Mouse (Mus musculus) T-helper 2 cell (primary cell): ENCODE data around the gene Pacrg.

Experiments used
- in situ Hi-C: fragments of 300-600 bp; cut with MboI, MseI; formaldehyde crosslinking; loops from one replicate; pipeline ENCODE4 v1.15.1; 2025; ENCODE audit warnings: high pct_unique_total_duplicates

Gene Pacrg

GRCm38 (mm10) chr17:10497781-10498420 is 342.2 kb downstream of the Pacrg start:
- in situ Hi-C loops: no loop called here

- in situ Hi-C loops: no loop called here
These were observed 344.0 kb downstream of the Pacrg start for GRCm38 (mm10) chr17:10496066-10496465.

DNA sequence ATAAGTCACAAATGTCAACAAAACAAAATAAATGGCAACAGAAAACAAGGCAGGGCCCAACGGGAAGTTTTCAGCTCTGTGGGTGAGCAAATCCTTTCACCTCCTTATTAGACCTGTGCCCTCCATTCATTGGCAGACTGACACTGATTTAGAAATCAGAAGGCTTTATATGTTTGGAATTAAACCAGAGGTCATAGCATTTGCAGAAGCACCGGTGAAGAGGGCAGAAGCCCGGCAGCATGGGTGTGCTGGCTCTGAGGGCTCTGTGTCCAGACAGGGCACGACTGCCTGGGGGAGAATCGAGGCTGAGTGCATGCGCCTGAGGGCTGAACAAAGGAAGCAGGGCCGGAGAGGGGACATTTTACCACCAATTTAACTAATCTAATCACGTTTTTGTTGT is 344.5 kb downstream of the Pacrg start:
- in situ Hi-C loops: no loop called here

- in situ Hi-C loops: no loop called here
These were observed 347.0 kb downstream of the Pacrg start for GRCm38 (mm10) chr17:10493124-10493523.

DNA sequence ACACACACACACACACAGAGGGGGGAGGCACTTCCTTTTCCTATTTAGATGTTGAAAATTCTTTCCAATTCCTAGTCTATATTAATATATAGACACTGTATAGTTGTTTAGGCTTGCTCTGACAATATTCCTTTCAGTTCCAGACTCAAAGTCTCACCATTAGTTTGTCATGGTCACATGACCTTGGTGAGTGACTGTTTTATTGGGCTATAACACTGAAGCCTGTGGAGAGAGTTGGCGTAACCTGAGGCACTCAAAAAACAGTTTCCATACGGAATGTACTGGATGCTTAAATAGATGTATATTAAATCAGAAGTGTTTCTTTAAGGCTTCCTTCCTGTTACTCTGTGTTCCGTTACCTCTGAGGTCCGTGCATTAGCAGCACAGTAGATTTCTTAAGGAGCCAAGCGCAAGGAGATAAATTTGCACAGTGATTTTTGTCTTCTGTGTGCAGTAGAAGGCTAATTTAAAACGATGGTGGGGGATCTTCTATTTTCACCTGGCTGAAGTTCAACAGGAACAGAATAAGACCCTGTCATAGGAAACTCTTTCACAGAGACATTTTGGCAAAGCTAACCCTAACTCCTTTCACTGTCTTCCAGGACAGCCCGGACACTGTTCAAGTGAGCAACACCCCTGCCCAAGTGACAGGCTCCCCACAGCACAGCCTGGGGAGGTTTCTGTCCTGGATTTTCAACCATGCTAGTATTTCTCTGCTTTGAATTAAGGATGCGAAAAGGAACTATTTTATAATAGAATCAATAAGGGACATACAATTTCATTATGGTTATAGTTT is 349.5 kb downstream of the Pacrg start:
- in situ Hi-C loops: no loop called here

DNA sequence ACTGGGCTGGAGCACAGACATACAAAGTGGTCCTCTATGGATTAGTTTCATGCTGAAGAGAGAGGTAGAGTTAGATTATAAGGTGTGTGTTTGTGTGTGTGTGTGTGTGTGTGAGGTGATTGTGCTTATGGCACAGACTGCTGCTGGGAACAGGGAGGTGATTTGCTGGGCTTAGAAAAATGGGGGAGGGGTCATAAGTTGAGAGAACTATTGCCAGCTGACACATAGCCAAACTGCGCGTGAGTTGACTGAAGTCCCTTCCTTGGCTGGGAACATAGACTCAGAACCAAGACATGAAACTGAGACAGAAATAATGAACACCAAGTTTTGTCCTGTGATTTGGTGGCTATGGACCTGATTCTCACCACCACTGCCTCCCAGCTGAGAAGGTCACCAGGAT is 351.2 kb downstream of the Pacrg start:
- in situ Hi-C loops: no loop called here

DNA sequence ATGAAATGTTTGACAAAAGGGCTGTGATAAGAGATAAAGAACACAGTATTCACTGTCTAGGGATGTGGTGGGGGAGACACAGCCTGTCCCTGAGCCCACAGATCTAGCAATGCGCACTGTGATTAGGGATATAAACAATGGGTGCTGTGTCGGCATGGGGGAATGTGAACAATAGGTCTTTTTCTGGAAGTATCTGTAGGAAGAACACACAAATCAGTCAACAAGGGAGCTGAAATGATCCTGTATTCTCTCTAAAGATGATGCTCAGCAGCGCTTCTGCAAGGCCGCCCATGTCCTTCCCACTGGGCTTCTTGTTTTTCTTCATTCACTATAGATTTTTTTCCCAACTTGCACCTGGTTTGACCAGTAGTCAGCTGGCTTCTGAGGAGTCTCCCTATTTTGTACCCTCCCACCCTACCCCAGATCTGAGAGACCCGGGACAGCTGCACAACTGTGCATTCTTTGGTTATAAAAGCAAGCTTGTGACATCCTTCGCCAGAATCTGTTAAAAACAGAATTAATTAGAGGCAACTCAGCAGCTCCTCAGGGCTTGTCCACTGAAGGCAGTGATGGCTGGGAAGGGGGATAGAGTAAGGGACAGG is 356.1 kb downstream of the Pacrg start:
- in situ Hi-C loops: no loop called here

- in situ Hi-C loops: no loop called here
These were observed 359.0 kb downstream of the Pacrg start for GRCm38 (mm10) chr17:10481081-10481480.

DNA sequence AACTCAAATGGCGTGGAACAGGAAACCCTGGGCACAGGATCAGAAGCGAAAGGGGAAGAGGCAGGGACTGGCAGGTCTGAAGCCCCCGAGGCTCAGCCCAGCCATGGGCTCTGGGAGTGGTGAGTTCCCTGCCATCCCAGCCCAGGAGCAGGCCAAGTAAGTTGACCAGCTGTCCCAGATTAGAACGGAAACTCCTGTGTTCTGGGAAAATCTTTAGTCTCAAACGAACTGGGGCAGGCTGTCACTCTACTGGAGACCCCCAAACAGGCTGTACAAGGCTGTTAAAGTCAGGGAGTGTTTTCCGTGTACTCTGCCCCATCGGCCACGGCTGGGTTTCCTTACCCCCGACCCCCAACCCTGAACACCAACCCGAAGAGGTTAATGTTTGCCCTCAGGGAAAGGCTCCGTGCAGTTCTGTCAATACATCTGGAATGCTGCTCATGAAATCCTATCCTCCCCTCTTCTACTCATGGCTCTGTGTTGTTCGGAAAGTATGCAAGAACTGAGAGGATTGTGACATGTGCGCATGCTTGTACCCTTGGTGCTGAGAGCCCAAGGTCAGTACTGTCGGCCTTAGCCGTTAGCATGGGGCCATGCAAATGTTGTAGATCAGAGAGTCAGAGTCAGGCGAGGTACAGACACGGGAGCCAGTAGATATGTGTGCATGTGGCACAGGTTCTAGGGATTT is 360.9 kb downstream of the Pacrg start:
- in situ Hi-C loops: no loop called here

DNA sequence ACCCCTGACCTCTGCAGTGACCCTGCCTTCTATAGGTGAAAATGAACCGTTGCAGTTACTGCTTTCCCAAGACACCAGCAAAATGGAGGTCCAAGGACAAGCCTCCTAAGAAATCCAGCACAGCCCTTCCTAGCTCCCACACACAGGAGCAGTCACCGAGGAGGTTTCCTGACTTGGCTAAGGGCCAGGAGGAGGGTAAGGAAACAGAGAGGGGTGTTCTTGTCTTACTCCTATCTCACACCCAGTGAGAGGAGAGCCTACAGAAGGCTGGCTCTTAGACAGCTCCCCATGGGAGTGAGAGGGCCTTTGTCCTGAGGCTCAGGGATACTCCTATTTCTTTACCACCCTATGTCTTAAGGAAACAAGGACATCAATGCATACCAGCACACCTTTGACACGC is 361.7 kb downstream of the Pacrg start:
- in situ Hi-C loops: no loop called here

GRCm38 (mm10) chr17:10476807-10477206 is 363.3 kb downstream of the Pacrg start:
- in situ Hi-C loops: no loop called here

DNA sequence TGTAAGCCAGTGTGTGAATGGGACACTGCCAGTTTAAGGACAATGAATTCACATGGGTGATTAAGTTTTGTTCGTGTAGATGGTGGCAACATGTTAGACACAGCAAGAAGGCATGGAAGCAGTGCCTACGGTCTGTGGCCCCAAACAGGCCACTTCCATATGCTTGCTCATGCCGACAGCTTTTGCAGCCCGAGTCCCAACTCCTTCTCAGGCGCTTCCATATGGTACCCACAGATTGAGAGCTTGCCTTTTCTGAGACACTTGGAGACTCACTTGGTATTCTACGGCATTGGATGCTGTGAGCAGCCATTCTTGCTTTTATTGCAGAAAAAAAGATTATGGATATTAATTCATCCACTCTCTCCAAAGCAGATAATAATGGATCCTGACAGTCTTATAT is 365.1 kb downstream of the Pacrg start:
- in situ Hi-C loops: no loop called here

DNA sequence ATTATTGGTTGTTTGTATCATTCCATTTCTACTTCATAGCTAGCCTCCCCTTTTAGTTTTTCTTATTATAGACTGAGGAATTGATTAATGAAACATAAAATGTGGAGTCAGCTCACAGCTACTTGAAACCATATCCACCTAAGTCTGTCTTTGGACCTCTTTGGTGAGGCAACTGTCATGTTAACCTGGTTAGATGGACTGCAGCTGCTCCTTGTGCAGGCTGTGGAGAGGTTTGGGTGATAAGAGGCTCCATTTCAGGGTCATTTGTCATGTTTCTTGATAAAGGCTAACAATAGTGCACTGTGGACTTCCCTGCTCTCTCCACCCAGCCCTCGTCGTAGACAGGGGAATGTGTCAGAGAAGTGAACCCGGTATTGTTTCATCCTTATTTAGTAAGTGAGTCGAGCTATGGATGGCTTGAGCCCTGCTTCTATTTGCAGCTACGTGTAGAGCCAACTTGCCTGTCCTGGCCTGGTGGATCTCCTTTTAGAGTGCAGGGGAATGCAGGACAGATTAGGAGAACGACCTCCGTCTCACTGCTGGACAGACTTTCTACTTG is 366.2 kb downstream of the Pacrg start:
- in situ Hi-C loops: no loop called here

DNA sequence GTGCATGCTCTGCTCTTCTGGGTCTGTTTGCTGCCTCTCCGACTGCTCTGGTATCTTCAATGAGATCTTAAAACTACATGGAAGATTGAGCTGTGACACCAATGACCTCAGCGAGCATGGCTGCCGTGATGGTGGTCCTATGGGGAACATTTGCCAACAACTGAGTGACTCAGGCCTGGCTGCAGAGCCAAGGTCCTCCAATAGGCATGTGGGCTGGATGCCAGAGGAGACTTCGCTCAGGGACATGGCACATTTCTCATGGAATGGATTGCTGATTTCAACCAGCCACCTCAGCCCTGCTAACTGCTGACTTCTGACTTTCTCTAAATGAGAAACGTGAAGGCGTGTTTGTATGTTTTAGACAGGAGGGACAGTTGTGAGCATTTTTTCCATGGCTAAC is 366.9 kb downstream of the Pacrg start:
- in situ Hi-C loops: no loop called here

- in situ Hi-C loops: no loop called here
These were observed 370.1 kb downstream of the Pacrg start for GRCm38 (mm10) chr17:10469874-10470568.

GRCm38 (mm10) chr17:10467102-10467501 is 373.0 kb downstream of the Pacrg start:
- in situ Hi-C loops: no loop called here

GRCm38 (mm10) chr17:10465467-10465866 is 374.6 kb downstream of the Pacrg start:
- in situ Hi-C loops: no loop called here

GRCm38 (mm10) chr17:10464700-10465099 is 375.4 kb downstream of the Pacrg start:
- in situ Hi-C loops: no loop called here

GRCm38 (mm10) chr17:10463626-10464025 is 376.5 kb downstream of the Pacrg start:
- in situ Hi-C loops: no loop called here

DNA sequence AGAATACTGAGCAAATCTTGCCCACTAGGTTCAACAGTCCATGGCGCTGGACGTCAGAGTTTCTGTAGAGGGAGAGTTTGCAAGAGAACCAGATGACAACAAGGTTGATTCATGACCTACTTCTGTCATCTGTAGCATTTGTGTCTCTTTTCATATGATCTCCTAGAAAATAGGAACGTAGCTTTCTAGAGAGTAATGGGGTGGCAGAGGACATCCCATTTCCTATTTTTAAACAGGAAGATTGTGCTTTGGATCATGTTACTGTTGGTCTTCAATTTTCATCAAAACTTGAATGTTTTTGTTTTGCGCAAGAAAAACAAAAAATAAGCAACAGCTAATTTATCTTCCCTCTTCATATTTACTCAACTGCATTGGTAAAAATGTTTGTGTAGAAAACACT is 379.2 kb downstream of the Pacrg start:
- in situ Hi-C loops: no loop called here

DNA sequence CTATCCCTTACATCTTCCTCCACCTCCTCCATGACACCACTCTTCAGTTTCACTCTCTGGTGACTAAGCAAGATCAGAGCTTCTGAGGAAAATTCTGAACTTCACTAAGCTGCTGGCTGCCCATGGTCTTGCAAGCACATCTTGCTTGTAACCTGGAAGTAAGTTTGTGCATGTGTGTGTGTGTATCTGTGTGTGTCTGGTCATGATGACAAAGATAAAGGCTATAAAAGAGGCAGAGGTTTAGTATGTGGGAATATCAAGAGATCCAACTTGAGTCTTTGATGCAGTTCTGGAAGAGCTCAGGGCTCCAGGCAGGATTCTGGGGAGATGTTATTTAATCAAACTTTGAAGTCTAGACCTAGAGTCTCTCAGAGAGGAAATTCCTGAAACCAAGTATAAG is 381.4 kb downstream of the Pacrg start:
- in situ Hi-C loops: no loop called here
